Mouse (Mus musculus): ENCODE results near the gene Cd86.
A peak's percentile ranks its signal among the peaks of the same experiment; 100 is the strongest.

Gene Cd86

DNA sequence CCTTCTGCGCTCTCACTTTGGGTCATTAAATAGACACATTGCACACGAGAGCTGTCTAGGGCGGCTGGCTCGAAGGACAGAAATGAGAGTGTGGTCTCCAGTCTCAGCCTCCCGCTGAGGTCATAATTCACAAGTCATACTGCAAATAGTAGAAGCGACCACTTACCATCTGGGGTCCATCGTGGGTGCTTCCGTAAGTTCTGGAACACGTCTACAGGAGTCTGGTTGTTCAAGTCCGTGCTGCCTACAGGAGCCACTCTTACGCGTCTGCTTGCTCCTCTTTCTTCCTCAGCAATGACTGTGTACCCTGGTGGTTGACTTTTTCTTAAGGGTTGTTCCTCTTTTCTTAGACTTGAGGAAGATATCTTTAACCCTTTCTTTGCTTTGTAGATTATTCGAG is at the start of gene Cd86:
Gene Cd86, minus strand, starts transcription at position 300 of the 400 bp plus-strand sequence.
- DNase-seq (ENCODE audit: low read depth, low spot score): no peak

DNA sequence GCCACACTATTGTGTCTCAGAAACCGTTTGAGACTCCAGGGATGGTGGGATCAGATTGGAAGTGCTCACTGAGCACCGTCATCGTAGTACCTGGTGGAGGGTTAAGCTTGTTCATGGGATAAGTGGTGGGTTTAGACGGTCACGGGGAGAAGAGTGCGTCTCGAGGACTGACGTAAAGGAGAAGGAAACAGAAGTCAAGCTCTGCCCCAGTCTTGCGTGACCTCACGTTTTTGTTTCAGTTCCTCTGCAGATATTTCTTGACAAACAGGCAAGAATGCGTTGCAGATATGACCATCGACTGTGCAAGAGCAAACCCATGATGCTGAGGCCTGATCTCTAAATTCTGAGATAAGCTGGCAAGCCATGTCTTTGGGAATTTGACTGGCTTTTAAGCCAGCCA is 45.9 kb upstream of the Cd86 start:
- no peak for DNase-seq (ENCODE audit: low read depth, low spot score)

DNA sequence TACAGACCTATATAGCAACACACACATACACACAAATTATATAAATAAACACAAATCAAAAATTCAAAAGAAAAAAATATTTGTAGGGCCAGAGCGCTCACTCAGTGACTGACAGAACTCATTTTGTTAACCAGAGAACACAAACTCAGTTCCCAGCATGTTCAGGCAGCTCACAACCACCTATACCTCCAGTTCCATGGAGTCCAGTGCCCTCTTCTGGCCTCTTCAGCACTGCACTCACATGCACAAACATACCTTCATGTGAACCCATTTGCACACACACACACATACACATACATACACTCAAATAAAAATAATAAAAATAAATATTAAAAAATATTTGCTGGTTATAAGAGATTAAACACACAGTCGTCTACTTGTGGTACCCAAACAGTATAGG is 44.9 kb upstream of the Cd86 start:
- DNase-seq (ENCODE audit: low read depth, low spot score): peak; percentile 83

DNA sequence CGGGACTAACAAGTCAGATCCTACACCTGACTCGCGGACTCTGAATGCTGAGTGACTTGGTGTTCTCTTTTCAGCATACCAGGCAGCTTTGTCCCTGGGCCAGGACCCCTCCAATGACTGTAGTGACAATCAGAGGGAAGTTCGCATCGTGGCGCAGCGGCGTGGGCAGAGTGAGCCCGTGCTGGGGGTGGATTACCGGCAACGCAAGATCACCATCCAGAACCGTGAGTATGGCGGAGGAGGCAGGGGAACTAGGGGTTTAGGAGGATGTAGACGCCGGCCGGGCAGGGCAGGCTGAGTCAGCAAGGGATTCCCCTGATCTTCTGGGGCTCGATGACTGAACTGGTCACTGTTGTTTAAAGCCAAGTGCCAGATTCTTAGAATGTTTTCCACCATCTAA is 43.5 kb upstream of the Cd86 start:
- DNase-seq (ENCODE audit: low read depth, low spot score): peak; percentile 37

DNA sequence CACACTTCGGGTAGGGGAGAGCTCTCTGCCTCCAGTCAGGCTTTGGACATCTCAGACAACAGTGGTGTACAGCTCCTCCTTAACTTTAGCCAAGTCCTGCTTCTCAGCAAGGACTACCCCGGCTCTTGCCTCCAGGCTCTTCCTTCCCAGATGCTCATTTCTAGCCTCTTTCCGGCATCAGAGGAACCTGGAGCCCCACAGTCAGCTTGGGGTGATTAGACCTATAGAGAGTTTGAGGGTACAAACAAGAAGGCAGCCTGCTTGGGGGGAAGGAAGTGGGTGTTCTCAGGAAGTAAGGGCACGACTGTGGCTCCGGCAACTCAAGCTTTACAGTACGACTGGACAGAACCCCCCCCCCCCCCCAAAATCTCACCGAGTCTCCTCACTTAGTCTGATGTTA is 42.9 kb upstream of the Cd86 start:
- DNase-seq (ENCODE audit: low read depth, low spot score): no peak

DNA sequence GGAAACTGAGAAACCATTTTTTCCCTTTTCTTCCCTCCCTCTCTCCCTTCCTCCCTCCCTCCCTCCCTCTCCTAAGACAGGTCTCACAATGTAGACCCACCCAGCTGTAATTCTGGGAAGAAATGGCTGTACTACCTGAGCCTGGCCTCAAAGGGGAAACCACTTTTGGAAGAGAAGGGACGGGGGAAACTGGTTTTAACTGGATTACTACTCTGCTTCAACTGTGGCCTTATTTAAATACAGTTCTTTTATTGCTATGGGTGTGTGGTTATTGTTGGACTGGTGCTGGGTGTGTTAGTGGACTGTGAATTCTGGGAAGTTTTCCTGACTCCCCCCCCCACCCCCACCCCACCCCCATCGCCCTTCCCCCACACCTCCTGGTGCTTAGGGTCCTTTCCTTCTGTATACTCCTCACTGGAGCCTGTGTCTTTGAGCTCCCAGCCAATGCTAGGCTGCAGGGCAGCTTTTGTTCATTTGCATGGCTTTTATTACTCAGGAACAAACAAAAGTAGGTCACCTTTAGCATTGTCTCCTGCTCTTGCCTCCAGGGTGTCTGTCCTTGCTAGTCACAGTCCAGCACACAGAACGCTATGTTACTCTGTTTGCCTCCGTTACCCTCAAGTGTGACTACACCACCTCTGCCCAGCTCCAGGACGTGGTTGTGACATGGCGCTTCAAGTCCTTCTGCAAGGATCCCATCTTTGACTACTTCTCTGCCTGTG is 42.0 kb upstream of the Cd86 start:
- DNase-seq (ENCODE audit: low read depth, low spot score): peak; percentile 95

DNA sequence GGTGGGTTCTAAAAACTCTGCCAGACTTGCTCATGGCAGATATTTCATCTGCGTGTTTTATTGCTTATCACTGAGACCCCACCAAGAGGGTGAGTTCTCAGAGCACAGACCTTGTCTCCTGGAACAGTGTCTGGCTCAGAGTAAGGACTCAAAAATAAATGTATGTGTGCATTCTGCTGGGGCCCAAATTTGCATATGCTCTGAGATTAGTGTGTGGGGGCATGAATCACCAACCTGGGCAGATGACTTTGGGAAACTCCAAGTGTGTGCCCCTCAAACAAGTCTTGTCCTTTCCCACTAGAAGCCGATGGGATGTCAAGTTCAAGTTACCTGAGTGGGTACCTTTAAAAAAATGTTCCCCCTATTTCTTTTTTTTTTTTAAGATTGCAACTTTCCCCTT is 34.6 kb upstream of the Cd86 start:
- no peak for DNase-seq (ENCODE audit: low read depth, low spot score)

DNA sequence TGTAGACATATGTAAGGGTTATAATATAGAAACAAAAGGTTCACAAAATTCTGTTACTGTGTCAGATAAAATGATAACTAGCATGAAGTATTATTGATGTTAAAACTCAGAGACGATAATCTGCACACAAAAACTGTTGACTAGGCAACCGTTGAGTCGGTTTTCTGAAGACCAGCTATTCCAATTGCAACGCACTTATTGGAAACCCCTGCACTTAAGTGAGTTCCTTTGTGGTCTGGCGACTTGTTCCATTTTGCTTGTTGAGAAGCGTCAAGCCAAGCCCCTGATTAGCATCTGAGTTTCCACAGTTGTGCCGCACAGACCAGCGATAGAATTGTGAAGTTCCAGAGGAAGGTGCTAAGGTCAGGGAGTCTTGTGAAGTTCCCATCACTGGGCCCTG is 31.4 kb upstream of the Cd86 start:
- no peak for DNase-seq (ENCODE audit: low read depth, low spot score)

DNA sequence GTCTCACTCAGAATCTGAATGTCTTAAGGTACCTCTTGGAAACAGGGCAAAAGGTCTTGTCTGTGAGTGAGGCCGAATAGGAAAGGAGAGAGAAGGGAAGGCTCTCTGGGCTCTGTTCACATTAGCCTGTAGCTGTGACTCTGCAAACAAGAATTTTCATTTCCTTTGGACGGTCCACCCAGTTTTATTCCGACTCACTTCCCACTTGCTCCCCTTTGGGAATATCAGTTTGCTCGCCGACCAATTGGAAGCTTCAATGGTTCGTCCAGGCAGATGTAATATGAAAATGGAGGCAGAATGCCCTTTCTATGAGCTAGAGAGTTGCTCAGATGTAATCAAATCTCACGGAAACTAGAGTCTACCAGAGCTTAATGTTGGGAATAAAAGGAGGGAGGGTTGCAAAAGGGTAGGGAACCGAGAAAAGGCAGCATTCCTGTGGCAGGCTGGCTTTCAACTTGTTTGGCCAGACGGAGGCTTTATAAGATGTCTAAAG is 29.0 kb upstream of the Cd86 start:
- DNase-seq (ENCODE audit: low read depth, low spot score): no peak

DNA sequence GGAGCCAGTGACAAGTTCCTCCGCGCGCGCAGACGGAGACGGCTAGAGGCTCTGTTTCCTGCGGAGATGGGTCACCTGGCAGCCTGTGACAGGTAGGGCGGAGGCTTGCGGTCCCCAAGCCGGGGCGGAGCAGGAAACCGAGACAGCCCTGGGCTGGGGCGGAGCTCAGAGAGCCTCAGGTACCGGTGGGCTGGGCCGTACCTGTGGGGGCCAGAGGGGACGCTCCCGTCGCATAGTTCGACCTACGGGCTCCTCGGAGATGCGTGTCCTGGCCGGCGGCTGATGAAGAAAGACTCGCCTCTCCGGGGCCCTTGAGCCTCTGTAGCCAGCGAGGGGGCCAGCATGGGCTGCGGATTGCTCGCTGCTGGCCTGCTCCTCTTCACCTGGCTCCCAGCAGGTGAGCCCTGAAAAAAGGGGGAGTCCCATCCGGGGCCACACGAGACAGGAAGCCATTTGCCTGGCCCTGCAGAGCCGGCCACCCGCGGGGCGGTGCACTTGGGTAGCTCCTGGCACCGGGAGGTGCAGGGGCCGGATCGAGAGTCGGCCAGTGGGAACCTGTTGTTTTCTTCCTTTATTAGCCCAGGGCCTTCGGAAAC is 28.0 kb upstream of the Cd86 start, which contains the start of gene Ildr1:
Gene Ildr1, plus strand, starts transcription at position 161 of the 596 bp plus-strand sequence.
- DNase-seq (ENCODE audit: low read depth, low spot score): peak; percentile 44

DNA sequence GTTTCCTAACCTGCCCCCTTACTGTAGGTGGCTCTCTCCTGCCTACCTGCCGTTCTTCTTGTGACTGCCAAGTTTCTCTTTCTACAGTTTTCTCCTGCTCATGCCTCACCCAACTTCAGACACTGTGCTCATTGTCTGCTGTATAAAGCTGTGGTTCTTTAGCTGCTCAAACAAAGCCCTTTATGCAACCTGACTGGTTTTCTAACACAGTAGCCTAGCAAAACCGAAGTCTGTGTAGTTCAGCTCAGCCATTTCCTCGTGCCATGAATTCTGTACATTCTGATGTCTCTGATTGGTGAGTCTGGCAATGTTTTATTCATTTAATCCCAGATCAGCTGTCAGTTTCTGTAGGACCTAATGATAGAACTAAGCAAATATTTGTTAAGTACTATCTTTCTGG is 25.6 kb upstream of the Cd86 start:
- no peak for DNase-seq (ENCODE audit: low read depth, low spot score)

DNA sequence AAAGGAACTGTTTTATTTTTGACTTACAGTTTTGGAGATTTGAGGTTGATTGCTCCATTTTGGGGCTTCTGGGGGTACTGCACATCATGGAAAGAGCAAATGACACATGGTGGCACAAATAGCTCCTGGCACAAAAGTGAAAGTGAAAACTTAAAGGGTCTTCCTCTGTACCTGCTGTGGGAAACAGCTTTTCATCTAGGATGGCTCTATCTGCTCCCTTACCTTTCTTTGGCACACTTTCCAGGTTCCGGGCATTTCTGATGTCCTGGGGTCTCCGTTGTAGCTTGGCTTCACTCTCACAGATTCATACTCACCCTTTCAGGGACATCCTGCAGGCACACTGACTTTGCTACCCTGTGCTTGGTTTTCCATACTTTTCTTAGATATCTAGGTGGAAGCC is 22.2 kb upstream of the Cd86 start:
- no peak for DNase-seq (ENCODE audit: low read depth, low spot score)

DNA sequence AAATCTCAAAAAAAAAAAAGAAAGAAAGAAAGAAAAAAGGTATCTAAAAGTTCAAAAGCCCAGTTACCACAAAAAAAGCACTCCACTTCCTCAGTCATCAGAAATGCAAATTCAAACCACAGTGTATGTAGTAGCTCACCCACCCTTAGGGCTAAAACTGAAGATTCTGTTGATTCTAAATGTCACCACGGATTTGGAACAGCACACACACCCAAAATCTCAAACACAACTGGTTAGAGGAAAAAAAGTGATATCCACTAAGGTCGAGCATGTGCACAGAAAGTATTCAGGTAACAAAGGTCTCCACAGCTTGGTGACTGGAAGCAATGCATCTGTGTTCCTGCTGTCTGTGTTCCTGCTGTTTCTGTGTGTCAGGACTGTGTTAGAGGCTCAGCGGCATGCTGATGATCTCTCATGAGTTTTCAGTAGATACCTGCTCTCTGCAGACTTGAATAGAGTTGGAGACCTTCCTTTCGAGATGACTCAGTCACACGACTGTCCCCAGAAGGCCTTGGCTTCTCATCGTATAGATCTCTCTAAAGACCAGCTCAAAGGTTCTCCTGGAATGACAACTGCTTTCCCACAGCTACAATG is 18.5 kb upstream of the Cd86 start:
- no peak for DNase-seq (ENCODE audit: low read depth, low spot score)

DNA sequence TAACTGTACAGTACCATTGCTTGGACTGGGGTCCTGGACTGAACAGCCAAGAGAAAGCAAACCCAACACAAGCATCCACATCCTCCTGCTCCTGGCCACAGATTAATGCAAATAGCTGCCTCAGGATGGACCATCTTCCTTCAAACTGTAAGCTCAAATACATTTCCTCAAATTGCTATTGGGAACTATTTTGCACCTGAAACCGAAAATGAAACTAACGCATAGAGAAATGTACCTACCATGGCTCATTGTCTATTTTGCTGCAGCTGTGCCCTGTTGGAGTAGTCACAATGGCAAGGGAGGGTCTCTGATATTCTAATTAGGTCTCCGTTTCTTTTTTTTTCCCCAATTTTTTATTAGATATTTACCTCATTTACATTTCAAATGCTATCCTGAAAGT is 15.9 kb upstream of the Cd86 start:
- no peak for DNase-seq (ENCODE audit: low read depth, low spot score)

DNA sequence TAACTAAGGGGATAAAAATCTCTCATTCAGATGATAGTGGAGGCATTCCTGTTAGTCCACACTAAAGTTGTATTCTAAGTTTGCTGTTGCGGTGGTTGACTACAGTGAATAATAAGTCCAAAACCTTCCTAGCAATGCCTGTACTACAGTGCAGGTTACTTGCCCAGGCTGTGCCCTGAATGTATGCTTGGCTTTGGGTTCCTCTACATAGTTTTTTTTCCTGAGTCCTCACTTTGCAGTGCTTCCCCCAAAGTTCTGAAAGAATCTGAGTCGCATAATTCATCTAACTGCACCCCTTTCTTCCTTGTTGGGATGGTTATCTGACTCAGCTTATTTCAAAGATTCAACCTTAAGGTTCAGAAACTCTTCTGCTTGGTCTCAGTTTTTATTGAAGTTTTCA is 10.0 kb upstream of the Cd86 start:
- no peak for DNase-seq (ENCODE audit: low read depth, low spot score)

DNA sequence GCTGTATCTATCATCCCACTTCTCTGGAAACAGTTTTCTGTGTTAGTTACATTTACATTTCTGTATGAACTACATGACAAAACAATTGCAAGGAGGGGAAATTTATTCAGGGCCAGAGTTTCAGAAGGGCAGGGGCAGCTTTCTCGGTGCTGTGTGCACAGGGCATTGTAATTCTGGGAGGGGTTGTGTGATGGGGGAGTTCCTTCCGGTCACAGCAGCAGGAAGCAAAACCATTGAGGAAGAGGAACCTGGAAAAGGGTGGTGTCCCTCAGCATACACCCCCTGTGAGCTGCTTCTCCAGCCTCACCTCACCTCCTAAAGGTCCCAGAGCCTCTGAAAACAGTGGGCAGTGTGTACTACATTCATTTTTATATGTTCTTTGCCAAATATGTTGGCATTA is 9.4 kb upstream of the Cd86 start:
- DNase-seq (ENCODE audit: low read depth, low spot score): peak; percentile 73

DNA sequence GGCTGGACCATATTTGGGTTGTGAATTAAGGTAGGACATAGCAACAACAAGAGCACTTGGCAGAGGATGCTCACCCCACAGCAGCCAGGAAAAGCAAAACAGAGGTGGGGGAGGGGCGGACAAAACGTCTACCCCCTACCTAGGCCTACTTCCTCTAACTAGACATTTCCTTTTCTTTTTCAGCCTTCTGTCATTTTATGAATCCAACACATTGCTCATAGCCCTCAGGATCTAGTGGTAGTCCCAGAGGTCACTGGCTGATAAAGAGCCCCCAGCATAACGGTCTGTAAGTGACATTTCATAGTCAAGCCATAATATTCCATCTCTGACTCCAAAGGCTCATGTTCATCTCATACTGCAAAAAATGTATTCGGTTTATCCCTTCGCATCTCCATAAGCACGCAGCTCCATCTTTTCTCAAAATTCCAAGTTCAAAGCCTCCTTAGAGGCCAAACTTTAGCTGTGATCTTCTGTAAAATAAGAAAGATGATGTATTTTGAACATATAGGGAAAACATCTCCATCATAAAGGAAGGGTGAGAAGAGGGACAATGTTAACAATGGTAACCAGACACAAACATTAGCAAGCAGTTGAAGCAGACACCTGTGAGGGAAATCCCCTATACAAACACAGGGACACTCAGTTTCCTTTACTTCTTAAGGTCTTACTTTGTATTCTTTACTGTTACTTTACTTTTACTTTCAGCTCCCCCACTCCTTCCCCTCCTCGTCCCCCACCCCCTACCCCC is 8.8 kb upstream of the Cd86 start:
- DNase-seq (ENCODE audit: low read depth, low spot score): peak; percentile 33

DNA sequence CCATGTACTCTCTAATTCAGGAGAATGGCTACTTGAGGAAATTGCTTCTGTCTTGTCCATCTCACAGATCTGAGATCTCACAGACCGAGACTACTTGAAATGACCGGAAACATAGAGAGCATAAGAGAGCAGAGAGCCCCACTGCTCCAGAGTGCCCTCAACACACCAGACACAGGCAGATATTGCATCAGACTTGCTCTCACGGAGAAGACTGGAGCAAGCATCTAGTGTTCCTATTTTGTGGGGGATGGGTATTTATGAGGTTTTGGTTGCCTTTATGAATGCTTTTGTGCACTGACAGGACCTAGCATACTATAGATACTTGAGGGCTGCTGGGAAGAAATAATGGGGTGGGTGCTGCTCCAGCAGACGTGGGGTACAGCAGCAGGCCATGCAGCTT is 7.3 kb upstream of the Cd86 start:
- DNase-seq (ENCODE audit: low read depth, low spot score): no peak

DNA sequence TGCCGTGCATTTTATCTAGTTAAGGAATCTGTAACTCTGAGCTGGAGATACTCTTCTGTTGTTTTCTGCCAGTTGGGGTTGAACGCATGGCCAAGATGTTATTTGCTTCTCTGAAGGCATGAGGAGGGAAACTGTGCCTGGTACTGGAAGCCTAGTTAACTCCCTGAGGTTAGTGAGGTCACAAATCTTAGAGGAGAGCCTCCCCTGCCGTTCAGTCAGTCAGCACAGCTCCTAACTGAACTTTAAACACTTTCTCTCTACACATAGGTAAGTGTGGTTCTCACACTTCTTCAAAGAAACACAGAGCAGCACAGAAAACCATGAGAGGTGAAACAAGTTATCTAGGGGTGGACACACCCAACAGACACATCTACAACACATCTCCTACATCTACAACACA is 4.7 kb upstream of the Cd86 start:
- no peak for DNase-seq (ENCODE audit: low read depth, low spot score)

DNA sequence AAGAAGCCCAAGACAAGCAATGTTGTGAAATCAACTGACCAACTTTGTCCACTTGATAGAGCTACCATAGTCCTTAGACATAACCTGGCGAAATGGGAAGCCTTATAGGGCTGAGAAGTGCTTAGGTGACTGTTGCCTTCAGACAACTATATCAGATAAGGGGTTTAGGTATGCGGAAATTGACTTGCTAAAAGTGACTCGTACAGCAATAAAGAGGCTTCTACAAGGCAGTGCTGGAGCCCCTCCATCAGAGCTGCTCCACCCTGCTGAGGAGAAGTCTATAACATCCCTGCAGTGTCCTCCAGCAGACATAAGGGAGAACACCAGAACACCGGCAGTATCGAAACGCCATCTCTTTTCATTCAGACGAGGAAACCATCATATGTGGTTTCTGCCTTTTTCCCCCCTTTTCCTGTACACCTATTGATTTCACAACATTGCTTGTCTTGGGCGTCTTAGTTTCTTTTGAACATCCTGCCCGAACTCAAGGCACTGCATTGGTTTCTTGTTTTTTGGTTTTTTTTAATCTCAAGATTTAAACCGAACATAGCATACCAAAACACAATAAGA is 652 bp upstream of the Cd86 start:
- no peak for DNase-seq (ENCODE audit: low read depth, low spot score)

DNA sequence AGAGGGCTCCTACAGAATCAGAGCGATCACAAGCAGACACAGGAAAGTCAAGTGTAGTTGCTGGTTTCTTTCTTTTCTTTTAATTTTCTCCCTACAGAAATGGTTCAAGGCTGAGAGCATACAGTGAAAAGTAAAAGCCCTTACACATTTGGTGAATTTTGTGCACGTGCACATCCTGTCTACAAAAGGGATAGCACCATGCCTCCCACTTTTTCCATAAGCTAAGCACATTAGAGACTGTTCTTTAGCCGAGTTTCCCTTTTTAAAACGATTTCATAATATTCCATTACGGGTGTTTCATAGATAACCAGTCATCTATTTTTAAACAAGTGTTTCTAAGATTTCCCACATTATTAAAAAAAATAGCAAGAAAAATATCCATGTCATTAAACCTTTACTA is 2.4 kb downstream of the Cd86 start:
- DNase-seq (ENCODE audit: low read depth, low spot score): no peak

DNA sequence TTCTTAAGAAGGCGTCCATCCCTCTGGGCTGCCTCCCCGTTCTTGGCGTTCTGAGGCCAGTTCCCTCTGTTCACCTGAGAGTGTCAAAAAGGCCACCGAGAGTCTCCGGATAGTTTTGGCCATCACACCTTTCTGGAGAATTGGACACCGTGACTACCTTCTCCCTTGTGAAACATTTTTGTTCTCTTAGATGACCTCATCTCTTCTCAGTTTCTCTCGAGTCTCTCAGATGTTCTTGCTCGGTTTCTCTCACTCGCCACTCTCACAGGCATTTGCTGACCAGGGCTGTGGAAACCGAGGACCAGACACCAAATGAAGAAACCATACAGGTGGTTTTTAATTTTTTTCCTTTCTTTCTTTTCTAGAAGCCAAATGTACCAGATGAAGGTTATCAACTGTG is 4.6 kb downstream of the Cd86 start:
- DNase-seq (ENCODE audit: low read depth, low spot score): no peak

Measured in ZHBTc4 (cell line).